Comparison of ENCODE assay signal across 10 mouse cellular contexts in genomic region chr15:93579899-93580298, GRCm38 (mm10). TPM values are rescaled to one million over a fixed set of nuclear protein-coding genes. Genes with fewer than 3 reads are reported as not detected.
DNase-seq lines count a peak whose midpoint lies in the region; ATAC-seq lines count a peak whose summit lies in the region.
"Had no signal": no experiment of that assay in that cellular context is flagged by ENCODE, and none has a peak within 500 bp of the region (broad histone marks: within the 10 kb centered on the region; RNA-seq: fewer than 3 reads in every experiment).

No protein-coding gene starts in this region.

- WGBS in forebrain, embryonic 14.5 days: 40% methylated on average over 9 of the region's 9 CpGs
- WGBS in forebrain, embryonic 13.5 days: 46% methylated on average over 9 of the region's 9 CpGs

- no peak overlapping the region for H3K9ac ChIP-seq in forebrain, embryonic 14.5 days (ENCODE audit: low read length)
- no peak overlapping the region for H3K9ac ChIP-seq in forebrain, embryonic 13.5 days
- H3K9ac ChIP-seq: liver, embryonic 12.5 days had no signal

- H3K4me2 ChIP-seq in forebrain, embryonic 14.5 days (ENCODE audit: low read length): no peak overlapping the region
- H3K4me2 ChIP-seq in forebrain, embryonic 13.5 days: no peak overlapping the region
- H3K4me2 ChIP-seq: liver, embryonic 12.5 days had no signal

- H3K36me3 ChIP-seq in forebrain, embryonic 14.5 days (ENCODE audit: control insufficient read depth, insufficient read depth, low read length): no peaks in the 10 kb centered on the region
- H3K36me3 ChIP-seq in forebrain, embryonic 13.5 days (ENCODE audit: poor library complexity, severe bottlenecking): no peaks in the 10 kb centered on the region

- peak; percentile 32; the same call in 1 of the 2 replicates for ATAC-seq in forebrain, embryonic 14.5 days
- ATAC-seq in forebrain, embryonic 13.5 days: no peak; the same call in 1 of the 2 replicates
- ATAC-seq: liver, embryonic 12.5 days had no signal

- H3K4me3 ChIP-seq in forebrain, embryonic 14.5 days (ENCODE audit: low read depth, low read length): no peak overlapping the region
- H3K4me3 ChIP-seq in forebrain, embryonic 13.5 days: no peak overlapping the region
- H3K4me3 ChIP-seq: liver, embryonic 12.5 days had no signal

- H3K27me3 ChIP-seq in forebrain, embryonic 14.5 days (replicated peaks; ENCODE audit: control insufficient read depth, insufficient read depth, low read length): no peaks in the 10 kb centered on the region
- H3K27me3 ChIP-seq in forebrain, embryonic 13.5 days: no peaks in the 10 kb centered on the region
- H3K27me3 ChIP-seq: liver, embryonic 12.5 days had no signal

- no peaks in the 10 kb centered on the region for H3K4me1 ChIP-seq in forebrain, embryonic 14.5 days (ENCODE audit: control insufficient read depth, insufficient read depth, low read length)
- H3K4me1 ChIP-seq in forebrain, embryonic 13.5 days: no peaks in the 10 kb centered on the region
- H3K4me1 ChIP-seq: liver, embryonic 12.5 days had no signal

- intact Hi-C loops in left cerebral cortex, postnatal 4 days (cut with DNase I): loop anchor here (5.0 to 10.0 kb wide), 3 partner anchors 53 to 315 kb away; no protein-coding TSS in a partner anchor
- intact Hi-C loops in left cerebral cortex, postnatal 36 days (cut with DNase I): loop anchor here (5.0 to 10.0 kb wide), 3 partner anchors 125 to 632 kb away; no protein-coding TSS in a partner anchor

- no peaks in the 10 kb centered on the region for H3K9me3 ChIP-seq in forebrain, embryonic 14.5 days (replicated peaks; ENCODE audit: control insufficient read depth, low read length)
- 0 out of 2 replicates have a peak, but pooled peaks cover 5% of the 10 kb centered on the region for H3K9me3 ChIP-seq in forebrain, embryonic 13.5 days (replicated peaks)

- H3K27ac ChIP-seq in forebrain, embryonic 14.5 days (ENCODE audit: low read depth, low read length): no peak overlapping the region
- no peak overlapping the region for H3K27ac ChIP-seq in forebrain, embryonic 13.5 days
- H3K27ac ChIP-seq: liver, embryonic 12.5 days had no signal

- DNase-seq in forebrain, embryonic 14.5 days (ENCODE audit: low spot score): peak; percentile 77
- DNase-seq in left cerebral cortex, postnatal 4 days: peak; percentile 29
- no peak for DNase-seq in left cerebral cortex, postnatal 36 days (ENCODE audit: low spot score in 2 of 2)
- DNase-seq in embryo, embryonic 11 days: peak; percentile 41
- peak; percentile 51 for DNase-seq in lung, postnatal 36 days
- no peak for DNase-seq in ovary, postnatal 36 days (ENCODE audit: low spot score)
- DNase-seq in right cerebral cortex, postnatal 4 days: no peak
- DNase-seq: adrenal gland, adult 8-10 months had no signal

RNA-seq across cellular contexts. Expression of gene Prickle1, which starts 15.8 kb away (rescaled TPM):
- polyA plus RNA-seq in forebrain, embryonic 14.5 days (2014; fragmentation: Nextera tagmentation; extraction: Ambion mirVana): 11.0 and 15.6 TPM in 2 replicates
- polyA plus RNA-seq in forebrain, embryonic 13.5 days (2015; fragmentation: Nextera tagmentation; extraction: Ambion mirVana): 5.6 and 6.9 TPM in 2 replicates
- 10 to 100 TPM; 43.6 to 49.4 TPM for total RNA-seq in left cerebral cortex, postnatal 4 days (2021)
- total RNA-seq in left cerebral cortex, postnatal 36 days (2021): 100 to 1,000 TPM in 1 of 2 experiments, 10 to 100 TPM in 1; 92.0 to 103 TPM

Comparison
In these comparisons a context has a peak if more than half of its experiments do, and no peak if none do; other contexts are left out.
1. DNase-seq: peak in forebrain, embryonic 14.5 days (single experiment), left cerebral cortex, postnatal 4 days (single experiment), embryo, embryonic 11 days (single experiment) and lung, postnatal 36 days (single experiment); none in left cerebral cortex, postnatal 36 days (0 of 2), ovary, postnatal 36 days (single experiment) and right cerebral cortex, postnatal 4 days (single experiment).